Mouse (Mus musculus): ENCODE data around the gene Mybpc2. TPM values are rescaled to one million over a fixed set of nuclear protein-coding genes. Genes with fewer than 3 reads are reported as not detected.

Mybpc2 gene
- polyA plus RNA-seq, 1 experiment from 2014 or later: not detected

GRCm38 (mm10) chr7:44538756-44539624, 14.5 kb upstream of the Mybpc2 start:
- H3K9me3 ChIP-seq (replicated peaks): no peaks in the 10 kb centered on the region
- WGBS (ENCODE audit: insufficient replicate concordance): 90% methylated on average over 41 of the region's 41 CpGs
- no peak overlapping the region for H3K4me3 ChIP-seq
- no peak overlapping the region for H3K9ac ChIP-seq
- no peaks in the 10 kb centered on the region for H3K4me1 ChIP-seq
- no peak for ATAC-seq
- no peak overlapping the region for H3K4me2 ChIP-seq
- no peak overlapping the region for H3K27ac ChIP-seq
- H3K36me3 ChIP-seq: peaks cover 98% of the 10 kb centered on the region
- no peaks in the 10 kb centered on the region for H3K27me3 ChIP-seq (replicated peaks)

DNA sequence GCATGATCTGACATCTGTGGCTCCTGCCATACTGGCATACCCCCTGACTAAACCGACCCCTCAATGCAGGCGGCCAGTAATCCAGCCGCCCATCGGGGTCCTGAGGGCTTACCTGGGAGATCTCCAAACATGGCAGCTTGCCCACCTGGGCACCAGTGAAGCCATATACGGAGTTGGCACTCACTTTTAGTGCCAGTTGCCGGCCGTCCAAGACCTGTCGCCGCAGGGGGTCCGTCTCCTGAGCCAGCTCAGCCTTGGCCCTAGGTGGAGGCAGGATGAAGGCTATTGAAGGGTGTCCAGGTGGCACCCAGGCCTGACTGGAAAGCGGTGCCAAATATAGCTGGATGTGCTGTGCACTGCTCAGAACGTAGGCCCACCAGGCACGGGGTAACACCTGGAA, 13.0 kb upstream of the Mybpc2 start:
- H3K4me1 ChIP-seq: peaks cover 9% of the 10 kb centered on the region
- WGBS (ENCODE audit: insufficient replicate concordance): 86% methylated on average over 13 of the region's 13 CpGs
- peaks cover 100% of the 10 kb centered on the region for H3K36me3 ChIP-seq
- ATAC-seq: no peak
- no peaks in the 10 kb centered on the region for H3K9me3 ChIP-seq (replicated peaks)
- no peak overlapping the region for H3K4me3 ChIP-seq
- no peak overlapping the region for H3K4me2 ChIP-seq
- no peak overlapping the region for H3K9ac ChIP-seq
- H3K27ac ChIP-seq: no peak overlapping the region
- no peaks in the 10 kb centered on the region for H3K27me3 ChIP-seq (replicated peaks)

GRCm38 (mm10) chr7:44537009-44537408, 12.6 kb upstream of the Mybpc2 start:
- no peak overlapping the region for H3K27ac ChIP-seq
- no peak overlapping the region for H3K9ac ChIP-seq
- ATAC-seq: no peak
- no peaks in the 10 kb centered on the region for H3K27me3 ChIP-seq (replicated peaks)
- peaks cover 100% of the 10 kb centered on the region for H3K36me3 ChIP-seq
- no peaks in the 10 kb centered on the region for H3K9me3 ChIP-seq (replicated peaks)
- H3K4me1 ChIP-seq: peaks cover 13% of the 10 kb centered on the region
- H3K4me3 ChIP-seq: no peak overlapping the region
- no peak overlapping the region for H3K4me2 ChIP-seq
- WGBS (ENCODE audit: insufficient replicate concordance): 79% methylated on average over 7 of the region's 7 CpGs

DNA sequence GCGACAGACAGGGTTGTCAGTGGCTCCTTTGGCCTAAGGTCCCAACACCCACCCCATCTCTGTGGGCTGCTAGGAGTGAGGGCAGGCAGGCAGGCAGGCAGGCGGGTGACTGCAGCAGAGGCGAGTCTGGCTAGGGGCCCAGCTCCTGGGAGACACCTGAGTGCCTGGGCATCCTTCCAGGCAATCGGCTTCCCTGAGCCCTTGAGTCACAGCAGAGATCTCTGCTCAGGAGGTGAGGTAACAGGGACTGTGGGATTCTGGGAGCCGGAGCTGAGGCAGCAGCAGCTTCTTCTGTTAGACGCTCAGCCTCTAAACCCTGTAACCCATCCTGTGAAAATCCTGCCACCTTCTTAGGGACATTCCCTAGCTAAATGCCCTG, 12.1 kb upstream of the Mybpc2 start:
- no peak for ATAC-seq
- no peak overlapping the region for H3K4me3 ChIP-seq
- WGBS (ENCODE audit: insufficient replicate concordance): 83% methylated on average over 6 of the region's 6 CpGs

GRCm38 (mm10) chr7:44535657-44536589, 11.5 kb upstream of the Mybpc2 start:
- H3K27ac ChIP-seq: no peak overlapping the region
- H3K9me3 ChIP-seq (replicated peaks): no peaks in the 10 kb centered on the region
- no peak overlapping the region for H3K4me3 ChIP-seq
- no peak overlapping the region for H3K9ac ChIP-seq
- no peak overlapping the region for H3K4me2 ChIP-seq
- no peaks in the 10 kb centered on the region; the same call in 1 of the 2 replicates for H3K27me3 ChIP-seq (replicated peaks)
- 91% methylated on average over 27 of the region's 27 CpGs for WGBS (ENCODE audit: insufficient replicate concordance)
- H3K4me1 ChIP-seq: peaks cover 15% of the 10 kb centered on the region
- H3K36me3 ChIP-seq: peaks cover 90% of the 10 kb centered on the region
- ATAC-seq: no peak

More for the DNA sequence above, 12.1 kb upstream of the Mybpc2 start:
- Histone ChIP-seq H3K27ac (no peak overlapping the region), H3K27me3 (replicated peaks) (no peaks in the 10 kb centered on the region), H3K9ac (no peak overlapping the region), H3K36me3 (peaks cover 97% of the 10 kb centered on the region), H3K9me3 (replicated peaks) (no peaks in the 10 kb centered on the region), H3K4me1 (peaks cover 15% of the 10 kb centered on the region), H3K4me2 (no peak overlapping the region)

DNA sequence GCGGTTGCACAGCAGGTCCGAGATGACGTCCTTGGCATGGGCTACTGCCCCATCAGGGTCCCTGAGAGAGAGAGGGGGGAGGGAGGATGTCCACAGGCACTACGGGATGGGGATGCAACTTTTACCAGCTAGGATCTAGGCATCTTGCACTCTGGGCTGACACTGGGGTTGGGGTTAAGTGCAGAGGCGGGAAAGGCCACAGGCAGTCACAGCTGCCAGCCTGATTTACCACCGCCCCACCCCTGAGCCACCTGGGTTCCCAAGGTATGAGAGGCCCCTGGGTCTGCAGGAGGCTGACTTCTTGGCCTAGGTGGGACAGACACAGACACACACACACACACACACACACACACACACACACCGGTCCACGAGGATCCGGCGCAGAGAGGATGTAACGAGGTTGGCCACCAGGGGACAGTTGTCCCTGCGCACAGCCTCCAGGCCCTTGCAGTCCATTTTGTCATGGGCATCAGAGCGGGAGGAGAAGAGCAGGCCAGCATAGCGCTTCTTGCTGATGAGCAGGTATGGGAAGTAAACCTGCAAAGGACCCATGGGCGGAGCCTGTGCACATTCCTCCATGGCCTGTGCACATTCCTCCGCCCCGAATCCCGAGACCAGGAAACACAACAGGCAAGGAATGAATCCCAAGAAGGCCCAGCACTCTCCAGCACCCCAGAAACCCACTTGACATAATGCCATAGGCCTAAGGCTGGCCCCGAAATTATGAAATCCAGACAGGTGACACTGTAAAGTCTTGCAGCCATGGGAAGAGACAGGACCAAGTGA, 10.4 kb upstream of the Mybpc2 start:
- no peak overlapping the region for H3K9ac ChIP-seq
- no peaks in the 10 kb centered on the region for H3K9me3 ChIP-seq (replicated peaks)
- peaks cover 80% of the 10 kb centered on the region for H3K36me3 ChIP-seq
- no peak overlapping the region for H3K4me3 ChIP-seq
- no peak overlapping the region for H3K27ac ChIP-seq
- no peak for ATAC-seq
- WGBS (ENCODE audit: insufficient replicate concordance): 88% methylated on average over 18 of the region's 19 CpGs
- H3K4me2 ChIP-seq: no peak overlapping the region
- H3K27me3 ChIP-seq (replicated peaks): no peaks in the 10 kb centered on the region; the same call in 1 of the 2 replicates
- peaks cover 15% of the 10 kb centered on the region for H3K4me1 ChIP-seq

- peaks cover 74% of the 10 kb centered on the region for H3K36me3 ChIP-seq
- H3K4me2 ChIP-seq: no peak overlapping the region
- peaks cover 15% of the 10 kb centered on the region for H3K4me1 ChIP-seq
- no peak; the same call in 1 of the 2 replicates for ATAC-seq
- H3K4me3 ChIP-seq: no peak overlapping the region
- no peak overlapping the region for H3K9ac ChIP-seq
- H3K27ac ChIP-seq: no peak overlapping the region
- peaks cover 5% of the 10 kb centered on the region; the same call in 1 of the 2 replicates for H3K27me3 ChIP-seq (replicated peaks)
- no peaks in the 10 kb centered on the region for H3K9me3 ChIP-seq (replicated peaks)
- 81% methylated on average over 13 of the region's 13 CpGs for WGBS (ENCODE audit: insufficient replicate concordance)
These were observed 9.8 kb upstream of the Mybpc2 start for GRCm38 (mm10) chr7:44534242-44534641.

DNA sequence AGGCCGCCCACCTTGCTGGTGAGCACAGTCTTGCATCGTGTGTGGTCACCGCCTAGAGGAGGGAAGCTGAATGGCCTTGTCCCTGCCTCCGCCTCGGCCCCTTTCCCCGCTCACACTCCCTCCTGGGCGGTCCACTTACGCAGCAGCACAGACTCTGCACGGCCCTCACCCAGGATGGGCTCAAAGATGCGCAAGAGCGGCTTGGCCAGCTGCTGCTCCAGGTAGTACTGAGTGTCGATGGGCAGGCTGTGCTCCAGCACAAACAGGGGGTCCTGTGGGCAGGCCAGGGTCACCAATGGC, 9.2 kb upstream of the Mybpc2 start:
- peaks cover 15% of the 10 kb centered on the region for H3K4me1 ChIP-seq
- no peak overlapping the region for H3K4me3 ChIP-seq
- peaks cover 68% of the 10 kb centered on the region for H3K36me3 ChIP-seq
- WGBS (ENCODE audit: insufficient replicate concordance): 88% methylated on average over 12 of the region's 12 CpGs
- ATAC-seq: no peak
- H3K27me3 ChIP-seq (replicated peaks): peaks cover 11% of the 10 kb centered on the region; the same call in 1 of the 2 replicates
- H3K27ac ChIP-seq: no peak overlapping the region
- H3K9me3 ChIP-seq (replicated peaks): no peaks in the 10 kb centered on the region
- no peak overlapping the region for H3K9ac ChIP-seq
- H3K4me2 ChIP-seq: no peak overlapping the region

DNA sequence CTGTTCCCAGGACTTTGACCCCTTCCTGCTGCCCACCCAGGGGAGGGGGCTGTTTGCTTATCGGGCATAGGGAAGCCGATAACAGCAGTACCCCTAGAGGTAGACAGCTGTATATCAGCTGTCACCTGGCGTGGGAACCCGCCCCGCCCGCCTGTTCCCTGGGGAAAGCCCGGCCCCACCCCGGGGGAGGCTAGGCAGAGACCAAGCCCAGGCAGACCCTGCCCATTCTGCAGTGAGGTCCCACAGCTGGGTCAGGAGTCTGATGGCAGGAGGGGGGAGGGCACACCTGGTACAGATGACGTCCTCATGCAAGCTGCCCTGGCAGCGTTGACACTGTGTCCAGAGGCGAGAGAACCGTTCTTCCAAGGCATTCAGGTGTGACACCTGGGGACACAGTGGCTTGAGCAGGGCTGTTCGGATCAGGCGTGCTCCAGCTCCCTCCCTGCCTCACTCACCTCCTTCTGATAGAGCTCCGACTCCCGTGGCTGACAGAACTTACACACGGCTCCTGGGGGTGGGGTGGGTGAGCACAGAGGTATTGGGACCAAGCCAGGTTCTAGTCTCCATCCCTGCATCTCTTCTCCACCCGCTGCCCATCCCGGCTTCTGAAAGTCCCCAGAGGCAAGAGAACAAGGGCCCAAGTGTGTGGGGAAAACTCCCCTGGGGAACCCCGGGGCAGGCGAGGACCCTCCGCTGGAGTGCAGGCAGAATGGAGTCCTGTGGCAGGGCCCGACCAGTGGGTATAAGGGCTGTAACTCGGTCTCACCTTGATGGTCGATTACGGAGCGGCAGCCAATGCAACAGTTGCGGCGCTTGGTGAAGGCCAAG, 8.7 kb upstream of the Mybpc2 start:
- no peaks in the 10 kb centered on the region for H3K9me3 ChIP-seq (replicated peaks)
- 75% methylated on average over 29 of the region's 29 CpGs for WGBS (ENCODE audit: insufficient replicate concordance)
- no peak for ATAC-seq
- H3K4me3 ChIP-seq: no peak overlapping the region
- H3K9ac ChIP-seq: no peak overlapping the region
- H3K27ac ChIP-seq: no peak overlapping the region
- peaks cover 63% of the 10 kb centered on the region for H3K36me3 ChIP-seq
- H3K4me1 ChIP-seq: peaks cover 18% of the 10 kb centered on the region
- no peak overlapping the region for H3K4me2 ChIP-seq
- H3K27me3 ChIP-seq (replicated peaks): peaks cover 16% of the 10 kb centered on the region; the same call in 1 of the 2 replicates

- H3K27me3 ChIP-seq (replicated peaks): peaks cover 19% of the 10 kb centered on the region
- H3K4me3 ChIP-seq: no peak within 1 kb of the TSS
- H3K4me1 ChIP-seq: peaks cover 26% of the 10 kb centered on the region
- H3K4me2 ChIP-seq: no peak within 1 kb of the TSS
- no peaks in the 10 kb centered on the region for H3K9me3 ChIP-seq (replicated peaks)
- peaks cover 53% of the 10 kb centered on the region for H3K36me3 ChIP-seq
- no peak for ATAC-seq
- WGBS (ENCODE audit: insufficient replicate concordance): 72% methylated on average over 4 of the region's 4 CpGs
- H3K9ac ChIP-seq: no peak within 1 kb of the TSS
- H3K27ac ChIP-seq: no peak within 1 kb of the TSS; the same call in 1 of the 2 replicates
These were observed 7.7 kb upstream of the Mybpc2 start, which contains the start of gene Spib for GRCm38 (mm10) chr7:44531946-44532732. Spib (minus strand) TSS chr7:44532071.

All from liver, embryonic 12.5 days (tissue).